Mouse (Mus musculus): ENCODE results near the gene Zxdc. TPM values are rescaled to one million over a fixed set of nuclear protein-coding genes. Genes with fewer than 3 reads are reported as not detected.

Gene Zxdc
- total and polyA plus RNA-seq, 3 experiments: 8.6 to 10.7 TPM; not detected in 1

DNA sequence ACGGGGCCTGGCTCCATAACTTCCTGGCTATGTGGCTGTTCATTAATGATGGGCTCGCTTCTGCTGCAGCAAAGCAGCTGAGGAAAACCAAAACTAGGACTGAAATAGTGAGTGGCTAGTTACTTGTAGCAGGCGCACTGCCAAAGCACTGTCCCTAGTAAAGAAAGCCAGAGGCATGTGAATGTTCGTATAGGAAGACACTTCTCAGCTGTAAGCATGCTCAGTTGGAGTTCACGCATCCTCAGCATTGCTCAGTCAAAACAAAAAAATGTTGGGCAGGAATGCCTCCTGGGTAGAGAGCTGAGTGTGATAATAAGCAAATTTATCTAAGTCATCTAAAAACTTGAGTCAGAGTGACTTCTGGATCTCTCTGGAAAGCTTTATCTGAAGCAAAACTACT, 11.2 kb upstream of the Zxdc start:
- H3K79me2 ChIP-seq (ENCODE audit: control insufficient read depth, insufficient read depth, low read length, poor library complexity): no peaks in the 10 kb centered on the region
- no peaks in the 10 kb centered on the region for H3K9me3 ChIP-seq (replicated peaks; ENCODE audit: insufficient read depth, low read length)
- H3K27ac ChIP-seq (ENCODE audit: control insufficient read depth, low read depth, low read length): no peak overlapping the region
- no peak overlapping the region for H3K9ac ChIP-seq (ENCODE audit: control insufficient read depth, low read depth, low read length, poor library complexity, severe bottlenecking)
- peaks cover 0 to 10% of the 10 kb centered on the region in 2 experiments; a peak in 2 of 4 replicates for H3K4me1 ChIP-seq (ENCODE audit: control insufficient read depth in 1 of 2, insufficient read depth in 2 of 2, low read length in 2 of 2)
- H3K27me3 ChIP-seq (ENCODE audit: control insufficient read depth in 1 of 2, insufficient read depth in 2 of 2, low read length in 2 of 2): no peaks in the 10 kb centered on the region
- no peaks in the 10 kb centered on the region for H3K36me3 ChIP-seq (ENCODE audit: control insufficient read depth in 1 of 2, insufficient read depth in 2 of 2, low read length in 2 of 2)
- TF ChIP-seq CHD1 (IDR thresholded peaks at IDR 0.05; ENCODE audit: low read depth, low read length): no peak
- TF ChIP-seq MEF2A (IDR thresholded peaks at IDR 0.05; ENCODE audit: extremely low read depth, insufficient replicate concordance, low read depth, low read length, poor library complexity, severe bottlenecking): no peak
- no peak for TF ChIP-seq UBTF (IDR thresholded peaks at IDR 0.05; ENCODE audit: borderline replicate concordance, insufficient read depth, low read depth, low read length)
- no peak for TF ChIP-seq ZNF384 (IDR thresholded peaks at IDR 0.05; ENCODE audit: low read depth, low read length)
- TF ChIP-seq USF1 (IDR thresholded peaks at IDR 0.05; ENCODE audit: low read depth, low read length): no peak
- TF ChIP-seq ZKSCAN1 (IDR thresholded peaks at IDR 0.05; ENCODE audit: low read depth, low read length): no peak
- TF ChIP-seq HCFC1 (IDR thresholded peaks at IDR 0.05; ENCODE audit: low read depth, low read length): no peak
- no peak for TF ChIP-seq ELF1 (IDR thresholded peaks at IDR 0.05; ENCODE audit: low read depth, low read length)
- TF ChIP-seq JUND (IDR thresholded peaks at IDR 0.05; ENCODE audit: low read depth, low read length): no peak
- no peak for TF ChIP-seq NRF1 (IDR thresholded peaks at IDR 0.05; ENCODE audit: insufficient read depth, low read depth, low read length, poor library complexity, severe bottlenecking)
- TF ChIP-seq POLR2A (IDR thresholded peaks at IDR 0.05; ENCODE audit: control insufficient read depth in 1 of 2, insufficient read depth in 1 of 2, low read depth in 1 of 2, low read length in 2 of 2, poor library complexity in 1 of 2): no peak
- TF ChIP-seq GATA1 (IDR thresholded peaks at IDR 0.05; ENCODE audit: low read depth, low read length): no peak
- no peak for TF ChIP-seq MYB (IDR thresholded peaks at IDR 0.05; ENCODE audit: low read depth, low read length)
- no peak for TF ChIP-seq EP300 (IDR thresholded peaks at IDR 0.05; ENCODE audit: low read depth in 1 of 2, low read length in 2 of 2)
- no peak for TF ChIP-seq NELFE (IDR thresholded peaks at IDR 0.05; ENCODE audit: low read depth, low read length)
- TF ChIP-seq BHLHE40 (IDR thresholded peaks at IDR 0.05; ENCODE audit: borderline replicate concordance, low read depth, low read length): no peak
- TF ChIP-seq ETS1 (IDR thresholded peaks at IDR 0.05; ENCODE audit: low read depth, low read length): no peak
- H3K4me3 ChIP-seq (ENCODE audit: control insufficient read depth in 1 of 2, insufficient read depth in 1 of 2, low read depth in 2 of 2, low read length in 2 of 2): no peak overlapping the region
- DNase-seq (ENCODE audit: low read depth, low spot score): no peak

DNA sequence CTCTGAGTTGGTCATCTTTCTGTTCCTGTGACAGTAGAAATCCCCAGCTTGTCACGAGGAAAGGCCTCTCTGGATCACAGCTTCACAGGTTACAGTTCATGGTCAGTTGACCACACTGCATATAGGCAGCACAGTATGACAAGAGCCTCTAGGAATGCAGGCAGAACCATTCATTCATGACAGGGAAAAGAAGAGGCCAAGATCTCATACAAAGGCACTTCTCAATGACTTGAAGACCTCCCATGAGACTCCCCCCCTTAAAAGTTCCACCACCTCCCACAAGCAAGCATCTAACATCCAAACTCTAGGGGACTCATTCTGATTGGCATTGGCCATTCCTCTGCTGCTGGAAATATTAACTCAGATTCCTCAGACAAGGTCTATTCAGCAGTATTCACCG, 9.8 kb upstream of the Zxdc start:
- H3K4me3 ChIP-seq (ENCODE audit: control insufficient read depth in 1 of 2, insufficient read depth in 1 of 2, low read depth in 2 of 2, low read length in 2 of 2): no peak overlapping the region
- peaks cover 2% of the 10 kb centered on the region in 2 experiments; a peak in 1 of 4 replicates for H3K27me3 ChIP-seq (ENCODE audit: control insufficient read depth in 1 of 2, insufficient read depth in 2 of 2, low read length in 2 of 2)
- H3K27ac ChIP-seq (ENCODE audit: control insufficient read depth, low read depth, low read length): no peak overlapping the region
- H3K4me1 ChIP-seq (ENCODE audit: control insufficient read depth in 1 of 2, insufficient read depth in 2 of 2, low read length in 2 of 2): peaks cover 0 to 10% of the 10 kb centered on the region in 2 experiments; a peak in 2 of 4 replicates
- H3K79me2 ChIP-seq (ENCODE audit: control insufficient read depth, insufficient read depth, low read length, poor library complexity): no peaks in the 10 kb centered on the region
- no peak overlapping the region for H3K9ac ChIP-seq (ENCODE audit: control insufficient read depth, low read depth, low read length, poor library complexity, severe bottlenecking)
- H3K36me3 ChIP-seq (ENCODE audit: control insufficient read depth in 1 of 2, insufficient read depth in 2 of 2, low read length in 2 of 2): no peaks in the 10 kb centered on the region
- no peak for TF ChIP-seq ZMIZ1 (IDR thresholded peaks at IDR 0.05; ENCODE audit: low read depth, low read length)
- TF ChIP-seq HCFC1 (IDR thresholded peaks at IDR 0.05; ENCODE audit: low read depth, low read length): no peak
- no peak for DNase-seq (ENCODE audit: low read depth, low spot score)
- H3K9me3 ChIP-seq (replicated peaks; ENCODE audit: insufficient read depth, low read length): no peaks in the 10 kb centered on the region

All from MEL (cell line).